Mouse (Mus musculus) lung, postnatal 14 days (tissue): ENCODE measurements around the gene Stpg3.

ENCODE experiments used
- DNase-seq: peaks from one replicate; pipeline ENCODE4 v3.0.0; 2021

The Stpg3 gene

GRCm38 (mm10) chr2:25203631-25204214 lies 10.7 kb downstream of the Stpg3 start:
- DNase-seq: peak; percentile 19

- DNase-seq: no peak
Observed at GRCm38 (mm10) chr2:25200631-25201030, 13.8 kb downstream of the Stpg3 start.

- no peak for DNase-seq
Observed at GRCm38 (mm10) chr2:25197946-25198345, 16.5 kb downstream of the Stpg3 start.

- DNase-seq: peak; percentile 24
Observed at GRCm38 (mm10) chr2:25197191-25197590, 17.2 kb downstream of the Stpg3 start.

GRCm38 (mm10) chr2:25196172-25196954 lies 18.1 kb downstream of the Stpg3 start, which contains the start of gene Tor4a:
Gene Tor4a (minus strand): TSS chr2:25196886.
- DNase-seq: peak; percentile 79

- DNase-seq: peak; percentile 77
Observed at GRCm38 (mm10) chr2:25195211-25196156, 19.0 kb downstream of the Stpg3 start.

- peak; percentile 23 for DNase-seq
Observed at GRCm38 (mm10) chr2:25194486-25195171, 19.8 kb downstream of the Stpg3 start.

- DNase-seq: no peak
Observed at GRCm38 (mm10) chr2:25194006-25194405, 20.4 kb downstream of the Stpg3 start.

GRCm38 (mm10) chr2:25193330-25193770 lies 21.1 kb downstream of the Stpg3 start:
- peak; percentile 88 for DNase-seq

- DNase-seq: no peak
Observed at GRCm38 (mm10) chr2:25187841-25188240, 26.6 kb downstream of the Stpg3 start.

- no peak for DNase-seq
Observed at GRCm38 (mm10) chr2:25186575-25186930, 27.9 kb downstream of the Stpg3 start.

GRCm38 (mm10) chr2:25185625-25186574 lies 28.5 kb downstream of the Stpg3 start:
- peak; percentile 59 for DNase-seq

- DNase-seq: no peak
Observed at GRCm38 (mm10) chr2:25184496-25184895, 29.9 kb downstream of the Stpg3 start.

GRCm38 (mm10) chr2:25183336-25183735 lies 31.1 kb downstream of the Stpg3 start:
- DNase-seq: no peak

GRCm38 (mm10) chr2:25182664-25183063 lies 31.8 kb downstream of the Stpg3 start:
- no peak for DNase-seq

GRCm38 (mm10) chr2:25181891-25182397 lies 32.5 kb downstream of the Stpg3 start:
- no peak for DNase-seq

- peak; percentile 53 for DNase-seq
Observed at GRCm38 (mm10) chr2:25180973-25181890, 33.2 kb downstream of the Stpg3 start.

- peak; percentile 96 for DNase-seq
Observed at GRCm38 (mm10) chr2:25180478-25180903, 33.9 kb downstream of the Stpg3 start, which contains the start of gene Nrarp. Gene Nrarp (plus strand): TSS chr2:25180758.

- DNase-seq: no peak
Observed at GRCm38 (mm10) chr2:25179566-25180217, 34.7 kb downstream of the Stpg3 start.
